Mouse (Mus musculus): ENCODE data around the gene Cldn2. TPM values are rescaled to one million over a fixed set of nuclear protein-coding genes. Genes with fewer than 3 reads are reported as not detected.

The Cldn2 gene
- total RNA-seq, 2 experiments from 2014 or later, result 0.44 to 0.57 TPM

DNA sequence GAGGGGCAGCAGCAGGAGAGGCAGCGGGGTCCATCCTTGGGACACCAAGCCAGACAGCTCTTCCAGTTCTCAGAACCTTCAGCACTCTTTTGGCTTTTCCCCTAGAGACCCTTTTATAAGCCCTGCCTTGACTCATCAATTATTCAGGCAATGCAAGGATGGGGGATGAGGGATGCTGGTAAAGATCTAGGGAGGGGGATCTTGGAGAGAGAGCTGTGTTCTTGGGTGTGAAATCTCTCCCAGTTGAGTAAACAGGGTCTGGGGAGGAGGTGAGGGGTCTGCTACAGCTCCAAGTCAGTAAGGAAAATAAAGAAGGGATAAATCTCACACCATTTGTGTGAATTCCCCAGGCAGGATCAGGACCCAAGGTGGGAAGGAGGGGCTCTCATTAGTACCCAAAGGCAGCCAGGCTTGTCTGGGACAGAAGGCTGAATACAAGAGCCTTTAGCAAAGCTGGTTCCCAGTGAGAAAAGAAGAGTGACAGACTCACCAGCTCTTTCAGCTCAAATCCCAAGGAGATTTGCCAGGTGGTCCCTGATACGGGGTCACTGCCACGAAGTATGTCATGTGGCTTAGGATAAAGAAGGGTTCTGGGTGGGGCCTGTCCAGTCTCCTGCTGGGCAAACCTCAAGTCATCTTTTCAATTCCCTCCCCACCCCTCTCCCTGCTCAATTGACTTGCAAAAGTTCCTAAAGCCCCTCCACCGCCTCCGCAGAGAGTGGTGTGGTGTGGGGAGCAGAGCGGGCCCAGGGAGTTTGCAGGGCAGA, 18.2 kb upstream of the Cldn2 start, which contains the start of gene Ripply1:
TSS of gene Ripply1 (minus strand) at position 76 of the 767 bp plus-strand sequence.
- DNase-seq (ENCODE audit: extremely low spot score in 1 of 2, low spot score in 2 of 2), result no peak
- no peak for TF ChIP-seq CTCF (IDR thresholded peaks at IDR 0.05)
- Histone ChIP-seq H3K27ac (no peak within 1 kb of the TSS), H3K4me3 (no peak within 1 kb of the TSS)
- intact Hi-C loops (cut with DNase I), result loop anchor here (5.0 kb wide), 1 partner anchor 35 kb away; no protein-coding TSS in a partner anchor

DNA sequence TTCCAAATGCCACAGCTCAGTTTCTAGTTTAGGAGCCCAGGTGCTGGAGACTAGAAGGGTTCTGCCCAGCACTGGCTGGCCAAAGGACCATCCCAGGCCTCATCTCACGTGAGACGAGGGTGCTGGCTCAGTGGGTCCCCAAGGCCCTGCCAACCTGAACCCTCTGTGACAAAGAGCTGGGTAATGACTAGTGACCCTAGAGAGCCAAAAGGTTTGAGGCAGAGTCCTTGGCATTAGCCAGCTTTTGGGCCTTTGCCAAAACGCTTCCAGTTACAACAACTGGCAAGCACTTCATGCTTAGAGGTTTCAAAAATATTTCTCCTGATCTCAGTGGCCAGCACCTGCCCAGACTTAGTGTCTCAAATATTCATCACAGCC, 17.6 kb upstream of the Cldn2 start:
- no peak overlapping the region for H3K27ac ChIP-seq
- no peak for DNase-seq (ENCODE audit: extremely low spot score in 1 of 2, low spot score in 2 of 2)
- TF ChIP-seq CTCF (IDR thresholded peaks at IDR 0.05), result no peak
- no peak overlapping the region for H3K4me3 ChIP-seq
- intact Hi-C loops (cut with DNase I), result loop anchor here (5.0 kb wide), 1 partner anchor 34 kb away; no protein-coding TSS in a partner anchor

DNA sequence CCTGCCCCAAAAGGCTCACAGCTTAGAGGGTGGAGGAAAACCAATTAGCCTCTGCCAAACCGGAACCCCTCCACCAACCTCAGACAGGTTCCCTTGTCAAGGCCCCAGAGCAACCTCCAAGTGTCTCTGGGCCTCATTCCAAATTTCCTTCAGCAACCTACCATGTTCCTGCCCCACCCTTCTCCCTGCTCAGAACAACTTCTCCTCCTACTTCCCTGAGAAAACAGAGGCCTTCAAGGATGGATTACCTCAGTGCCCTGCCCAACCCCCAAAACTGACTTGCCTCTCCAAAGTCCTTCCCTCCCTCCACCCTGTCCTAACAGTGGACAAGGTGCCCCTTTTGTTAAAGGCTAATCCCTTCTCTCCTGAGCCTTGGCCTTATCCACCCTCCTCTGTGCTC, 14.9 kb upstream of the Cldn2 start:
- Histone ChIP-seq H3K27ac (no peak overlapping the region), H3K4me3 (no peak overlapping the region)
- no peak for TF ChIP-seq CTCF (IDR thresholded peaks at IDR 0.05)
- no peak for DNase-seq (ENCODE audit: extremely low spot score in 1 of 2, low spot score in 2 of 2)
- intact Hi-C loops (cut with DNase I), result no loop called here

DNA sequence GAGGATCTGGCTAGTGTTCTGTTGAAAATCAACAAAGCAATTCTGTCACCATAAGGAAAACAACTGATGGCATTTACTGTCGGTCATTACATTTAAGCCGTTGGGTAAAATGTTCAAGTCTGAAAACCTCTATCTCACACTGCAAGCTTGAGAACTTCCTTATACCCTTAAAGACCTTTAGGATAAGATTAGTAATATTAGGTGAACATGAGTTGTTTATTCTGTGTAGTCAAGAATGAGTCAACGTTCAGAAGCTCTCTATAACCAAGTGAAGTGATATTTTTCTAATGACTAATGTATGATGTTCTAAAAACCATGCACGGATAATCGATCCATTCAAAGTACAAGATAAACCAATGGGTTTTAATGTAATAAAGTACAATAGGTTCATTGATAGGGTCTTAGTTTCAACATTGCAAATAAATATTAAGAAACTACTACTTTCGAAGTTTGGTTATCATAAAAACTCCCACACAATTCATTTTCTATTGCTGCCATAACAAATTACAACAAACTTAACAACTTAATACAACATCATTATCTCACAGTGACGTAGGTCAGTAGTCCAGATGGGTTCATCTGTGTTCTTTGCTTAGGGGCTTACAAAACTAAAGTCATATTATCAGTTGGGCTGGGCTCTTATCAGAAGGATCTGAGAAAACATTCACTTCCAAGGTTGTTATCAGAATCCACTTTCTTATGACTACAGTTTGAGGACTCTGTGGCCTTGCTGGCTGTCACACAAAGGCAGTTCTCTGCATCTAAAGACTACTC, 6.4 kb upstream of the Cldn2 start:
- Histone ChIP-seq H3K27ac (no peak overlapping the region), H3K4me3 (no peak overlapping the region)

DNA sequence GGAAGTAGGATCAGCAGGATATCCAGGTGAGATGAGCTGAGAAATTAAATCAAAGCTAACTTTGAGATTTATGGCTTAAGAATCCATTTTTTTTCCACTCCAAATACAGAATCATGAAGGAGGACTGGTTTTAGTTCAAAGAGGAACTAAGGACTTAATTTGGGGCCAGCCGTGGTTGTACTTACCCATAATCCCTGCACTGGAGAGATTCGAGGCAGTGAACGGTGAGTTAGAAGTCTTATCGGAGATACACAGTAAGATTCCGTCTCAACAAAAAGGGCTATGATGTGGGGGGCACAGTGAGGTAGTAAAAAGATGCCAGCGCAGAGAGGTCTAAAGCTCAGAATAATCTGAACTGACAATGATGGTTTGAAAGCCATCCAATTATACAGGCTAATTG, 4.6 kb upstream of the Cldn2 start:
- no peak overlapping the region for H3K27ac ChIP-seq
- no peak for DNase-seq (ENCODE audit: extremely low spot score in 1 of 2, low spot score in 2 of 2)
- no peak for TF ChIP-seq CTCF (IDR thresholded peaks at IDR 0.05)
- intact Hi-C loops (cut with DNase I), result no loop called here
- H3K4me3 ChIP-seq, result no peak overlapping the region

More for the DNA sequence above, 6.4 kb upstream of the Cldn2 start:
- DNase-seq (ENCODE audit: extremely low spot score in 1 of 2, low spot score in 2 of 2), result no peak
- TF ChIP-seq CTCF (IDR thresholded peaks at IDR 0.05), result no peak
- intact Hi-C loops (cut with DNase I), result no loop called here

DNA sequence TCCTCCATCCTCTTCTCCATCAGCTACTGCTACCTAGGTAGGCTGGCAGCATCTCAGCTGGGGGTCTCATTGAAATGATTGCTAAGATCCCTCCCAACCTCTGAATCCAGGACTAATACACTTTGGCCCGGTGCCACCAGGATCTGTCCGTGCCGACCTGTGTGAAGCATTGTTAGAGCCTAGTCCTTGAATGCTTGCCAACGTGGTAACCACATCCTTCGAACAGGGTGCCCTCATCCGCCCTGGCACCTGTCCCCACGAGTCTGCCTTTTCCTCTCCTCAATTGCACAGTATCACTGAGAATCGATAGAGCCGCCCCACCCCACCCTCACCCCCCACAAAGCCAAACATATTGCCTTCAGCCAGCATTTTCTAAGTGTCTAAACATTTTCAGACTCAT, 2.8 kb upstream of the Cldn2 start:
- DNase-seq (ENCODE audit: extremely low spot score in 1 of 2, low spot score in 2 of 2), result no peak
- no peak for TF ChIP-seq CTCF (IDR thresholded peaks at IDR 0.05)
- intact Hi-C loops (cut with DNase I), result no loop called here
- H3K27ac ChIP-seq, result no peak overlapping the region
- no peak overlapping the region for H3K4me3 ChIP-seq

DNA sequence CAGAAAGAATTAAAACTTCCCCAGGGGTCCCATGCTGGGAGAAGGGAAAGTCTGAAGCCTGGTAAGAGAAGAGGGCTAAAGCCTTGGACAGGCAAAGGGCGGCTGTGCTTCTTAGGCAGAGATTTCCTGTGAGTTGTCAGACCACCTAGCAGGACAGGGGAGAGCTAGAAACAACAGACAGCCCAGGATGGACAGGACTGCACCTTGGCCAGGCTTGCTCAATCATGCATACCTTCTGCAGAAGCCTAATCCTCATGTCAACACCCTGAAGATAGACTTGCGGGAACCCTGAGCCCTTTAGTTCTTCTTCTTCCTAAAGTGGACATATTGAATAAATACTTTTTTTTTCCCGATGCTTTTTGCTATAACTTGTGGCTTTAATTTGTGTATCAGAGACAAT, 675 bp upstream of the Cldn2 start:
- Histone ChIP-seq H3K27ac (no peak overlapping the region), H3K4me3 (no peak overlapping the region)
- intact Hi-C loops (cut with DNase I), result no loop called here
- no peak for TF ChIP-seq CTCF (IDR thresholded peaks at IDR 0.05)
- DNase-seq (ENCODE audit: extremely low spot score in 1 of 2, low spot score in 2 of 2), result no peak

DNA sequence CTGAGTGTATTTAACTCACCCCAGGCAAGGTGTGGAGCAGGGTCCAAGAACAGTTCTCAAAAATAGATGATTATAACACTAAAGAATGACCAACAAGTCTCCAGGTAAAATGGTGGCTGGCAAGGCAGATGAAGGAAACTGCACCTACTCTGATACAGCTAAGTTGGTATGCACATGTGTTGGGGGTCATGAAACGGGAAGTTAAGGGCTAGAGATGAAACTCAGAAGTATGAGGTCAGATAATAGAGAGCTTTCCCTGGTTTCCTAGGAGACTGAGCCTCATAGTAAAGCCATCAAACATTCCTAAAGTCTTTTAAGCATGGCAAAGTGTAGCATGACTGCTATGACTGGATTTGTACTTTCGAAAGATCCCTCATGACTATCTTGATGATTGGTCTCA, 2.4 kb downstream of the Cldn2 start:
- H3K27ac ChIP-seq, result no peak overlapping the region
- H3K4me3 ChIP-seq, result no peak overlapping the region
- intact Hi-C loops (cut with DNase I), result no loop called here
- DNase-seq (ENCODE audit: extremely low spot score in 1 of 2, low spot score in 2 of 2), result no peak
- no peak for TF ChIP-seq CTCF (IDR thresholded peaks at IDR 0.05)

DNA sequence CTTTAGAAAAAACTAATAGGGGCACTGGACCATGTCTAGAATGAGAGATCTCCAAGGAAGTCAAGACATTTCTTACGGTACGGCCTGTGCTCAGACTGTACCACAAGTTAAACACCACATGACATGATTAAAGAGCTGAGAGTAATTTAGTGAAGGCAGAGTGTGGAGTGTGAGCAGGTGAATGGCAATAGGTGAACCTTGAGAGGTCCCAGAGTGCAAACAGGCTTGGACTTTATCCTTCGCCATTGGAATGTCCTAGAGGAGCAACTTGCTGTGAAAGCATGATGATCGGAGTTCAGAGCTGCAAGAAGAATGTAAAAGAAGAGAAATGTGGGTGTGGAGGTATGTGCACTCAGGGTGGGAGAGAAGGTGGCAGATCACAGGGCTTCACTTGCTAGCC, 5.3 kb downstream of the Cldn2 start:
- no peak overlapping the region for H3K27ac ChIP-seq
- no peak for TF ChIP-seq CTCF (IDR thresholded peaks at IDR 0.05)
- intact Hi-C loops (cut with DNase I), result no loop called here

DNA sequence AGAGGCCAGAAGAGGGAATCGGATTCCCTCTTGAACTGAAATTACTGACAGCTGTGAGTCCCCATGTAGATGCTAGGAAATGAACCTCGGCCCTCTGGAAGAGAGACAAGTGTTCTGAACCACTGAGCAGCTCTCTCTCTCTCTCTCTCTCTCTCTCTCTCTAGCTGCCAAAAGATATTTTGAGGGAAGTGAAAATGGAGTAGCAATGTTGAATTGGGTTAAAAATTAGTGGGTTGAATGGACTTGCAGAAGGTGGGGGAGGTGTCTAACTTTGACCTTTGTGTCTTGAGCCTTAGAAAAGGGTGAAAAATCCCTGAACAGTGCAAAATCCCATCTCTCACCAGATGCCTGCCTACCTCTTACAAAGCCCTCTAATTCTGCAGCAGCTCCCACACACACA, 6.8 kb downstream of the Cldn2 start:
- TF ChIP-seq CTCF (IDR thresholded peaks at IDR 0.05), result no peak
- DNase-seq (ENCODE audit: extremely low spot score in 1 of 2, low spot score in 2 of 2), result no peak
- no peak overlapping the region for H3K4me3 ChIP-seq
- no peak overlapping the region for H3K27ac ChIP-seq
- intact Hi-C loops (cut with DNase I), result no loop called here

More for the DNA sequence above, 5.3 kb downstream of the Cldn2 start:
- H3K4me3 ChIP-seq, result no peak overlapping the region
- no peak for DNase-seq (ENCODE audit: extremely low spot score in 1 of 2, low spot score in 2 of 2)

DNA sequence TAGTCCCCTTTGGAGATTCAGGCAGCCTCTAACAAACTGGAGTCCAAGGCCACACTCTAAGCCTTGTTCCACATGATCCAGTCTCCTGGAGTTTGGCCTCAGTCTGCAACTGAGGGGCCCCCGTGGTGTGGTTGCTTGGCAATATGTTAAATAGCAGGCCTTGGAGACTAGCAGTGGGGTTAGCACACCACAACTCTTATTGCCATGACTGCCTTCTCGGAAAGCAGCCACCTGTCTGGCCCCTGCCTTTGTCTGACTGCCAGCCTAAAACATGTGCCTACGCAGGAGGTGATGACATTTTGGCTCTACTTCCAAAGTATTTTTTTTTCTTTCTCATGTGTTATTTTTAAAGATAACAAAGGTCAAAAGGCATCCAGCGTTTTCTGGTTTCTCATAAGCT, 7.5 kb downstream of the Cldn2 start:
- intact Hi-C loops (cut with DNase I), result no loop called here
- H3K4me3 ChIP-seq, result no peak overlapping the region
- no peak for DNase-seq (ENCODE audit: extremely low spot score in 1 of 2, low spot score in 2 of 2)
- no peak overlapping the region for H3K27ac ChIP-seq
- no peak for TF ChIP-seq CTCF (IDR thresholded peaks at IDR 0.05)

DNA sequence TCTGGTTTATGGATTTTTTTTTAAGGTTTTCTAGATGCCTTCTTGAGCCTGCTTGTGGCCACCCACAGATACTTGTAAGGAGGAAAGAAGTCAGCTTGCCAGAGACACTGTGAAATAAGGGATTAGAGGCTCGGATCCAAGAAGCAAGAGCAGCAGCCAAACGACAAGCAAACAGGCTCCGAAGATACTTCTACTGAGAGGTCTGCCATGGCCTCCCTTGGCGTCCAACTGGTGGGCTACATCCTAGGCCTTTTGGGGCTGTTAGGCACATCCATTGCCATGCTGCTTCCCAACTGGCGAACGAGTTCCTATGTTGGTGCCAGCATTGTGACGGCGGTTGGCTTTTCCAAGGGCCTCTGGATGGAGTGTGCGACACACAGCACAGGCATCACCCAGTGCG, 7.9 kb downstream of the Cldn2 start:
- no peak for TF ChIP-seq CTCF (IDR thresholded peaks at IDR 0.05)
- no peak overlapping the region for H3K4me3 ChIP-seq
- no peak for DNase-seq (ENCODE audit: extremely low spot score in 1 of 2, low spot score in 2 of 2)
- H3K27ac ChIP-seq, result no peak overlapping the region
- intact Hi-C loops (cut with DNase I), result no loop called here
